Mouse (Mus musculus): ENCODE results near the gene Rbm34.

- TF ChIP-seq GATA1 (IDR thresholded peaks at IDR 0.05; ENCODE audit: borderline replicate concordance, low read length), result no peak
- TF ChIP-seq FLI1 (IDR thresholded peaks at IDR 0.05; ENCODE audit: low read length), result no peak
Measured at GRCm38 (mm10) chr8:126907968-126908367, 62.9 kb downstream of the Rbm34 start.
